ENCODE assay signal across 14 mouse cellular contexts in genomic region chr3:63351680-63352260, GRCm38 (mm10).
"Had no signal": no experiment of that assay in that cellular context is flagged by ENCODE, and none has a peak within 500 bp of the region (broad histone marks: within the 10 kb centered on the region; RNA-seq: fewer than 3 reads in every experiment).

No protein-coding gene starts in this region.

- H3K9ac ChIP-seq: liver, embryonic 14.5 days; neural tube, embryonic 15.5 days had no signal

- H3K4me3 ChIP-seq: left cerebral cortex, adult 2 months; midbrain, embryonic 10.5 days; myocyte; neural tube, embryonic 15.5 days had no signal

- H3K36me3 ChIP-seq: midbrain, embryonic 10.5 days; neural tube, embryonic 15.5 days had no signal

- H3K9me3 ChIP-seq: midbrain, embryonic 10.5 days; neural tube, embryonic 15.5 days had no signal

- H3K4me1 ChIP-seq: midbrain, embryonic 10.5 days; neural tube, embryonic 15.5 days had no signal

- H3K27ac ChIP-seq: left cerebral cortex, adult 2 months; liver, embryonic 14.5 days; midbrain, embryonic 10.5 days; neural tube, embryonic 15.5 days had no signal

- DNase-seq: kidney, adult 11 months; lung, adult 18-20 months; lung, postnatal 36 days; midbrain, embryonic 14.5 days; right cerebral cortex, adult 18-20 months; right cerebral cortex, postnatal 25 days; spleen, adult 18-20 months; thymus, adult 18-20 months; thymus, postnatal 14 days had no signal

- H3K27me3 ChIP-seq: neural tube, embryonic 15.5 days had no signal

- H3K4me2 ChIP-seq: neural tube, embryonic 15.5 days had no signal
